9 mouse cellular contexts compared by ENCODE assay signal in genomic region chr14:32015131-32015770, GRCm38 (mm10). TPM values are rescaled to one million over a fixed set of nuclear protein-coding genes. Genes with fewer than 3 reads are reported as not detected.
DNase-seq lines count a peak whose midpoint lies in the region; ATAC-seq and TF ChIP-seq lines count a peak whose summit lies in the region.
"Had no signal": no experiment of that assay in that cellular context is flagged by ENCODE, and none has a peak within 500 bp of the region (broad histone marks: within the 10 kb centered on the region; RNA-seq: fewer than 3 reads in every experiment).

No protein-coding gene starts in this region.

- TF ChIP-seq CTCF in C2C12 (IDR thresholded peaks at IDR 0.05; ENCODE audit: control insufficient read depth, insufficient read depth, insufficient read length) = no peak
- no peak for TF ChIP-seq CTCF in lung, postnatal 0 days (IDR thresholded peaks at IDR 0.05)

- H3K4me1 ChIP-seq in intestine, embryonic 16.5 days (ENCODE audit: control insufficient read depth, insufficient read depth, low read length) = peaks cover 14% of the 10 kb centered on the region; the same call in 1 of the 2 replicates
- H3K4me1 ChIP-seq in intestine, embryonic 15.5 days (replicated peaks) = no peaks in the 10 kb centered on the region; the same call in 1 of the 2 replicates
- H3K4me1 ChIP-seq in lung, postnatal 0 days (ENCODE audit: insufficient read depth, low read depth, low read length) = peaks cover 5% of the 10 kb centered on the region; the same call in 1 of the 2 replicates
- peaks cover 14% of the 10 kb centered on the region for H3K4me1 ChIP-seq in liver, embryonic 12.5 days

- no peaks in the 10 kb centered on the region for H3K36me3 ChIP-seq in intestine, embryonic 16.5 days (ENCODE audit: control insufficient read depth, insufficient read depth, low read length)
- no peaks in the 10 kb centered on the region for H3K36me3 ChIP-seq in intestine, embryonic 15.5 days
- H3K36me3 ChIP-seq in C2C12 (ENCODE audit: control insufficient read depth, insufficient read depth) = no peaks in the 10 kb centered on the region
- H3K36me3 ChIP-seq in lung, postnatal 0 days (ENCODE audit: insufficient read depth, low read length) = no peaks in the 10 kb centered on the region
- no peaks in the 10 kb centered on the region for H3K36me3 ChIP-seq in liver, embryonic 12.5 days

- TF ChIP-seq EP300 in lung, postnatal 0 days (IDR thresholded peaks at IDR 0.05) = peak; percentile 85

- H3K4me2 ChIP-seq in intestine, embryonic 16.5 days (ENCODE audit: low read depth, low read length) = no peak overlapping the region
- H3K4me2 ChIP-seq in intestine, embryonic 15.5 days (replicated peaks) = no peak overlapping the region
- no peak overlapping the region for H3K4me2 ChIP-seq in lung, postnatal 0 days (replicated peaks; ENCODE audit: low read depth, low read length)
- no peak overlapping the region for H3K4me2 ChIP-seq in liver, embryonic 12.5 days

- H3K27me3 ChIP-seq in intestine, embryonic 16.5 days (replicated peaks; ENCODE audit: control insufficient read depth, insufficient read depth, low read length) = no peaks in the 10 kb centered on the region
- no peaks in the 10 kb centered on the region for H3K27me3 ChIP-seq in intestine, embryonic 15.5 days (replicated peaks)
- no peaks in the 10 kb centered on the region for H3K27me3 ChIP-seq in C2C12 (ENCODE audit: control insufficient read depth, insufficient read depth, insufficient read length)
- H3K27me3 ChIP-seq in lung, postnatal 0 days (replicated peaks; ENCODE audit: insufficient read depth, low read length) = no peaks in the 10 kb centered on the region
- peaks cover 4% of the 10 kb centered on the region; the same call in 1 of the 2 replicates for H3K27me3 ChIP-seq in liver, embryonic 12.5 days (replicated peaks)

- DNase-seq in NIH3T3 (ENCODE audit: low read depth) = peak; percentile 97
- peak; percentile 94 for DNase-seq in lung, postnatal 0 days (ENCODE audit: low spot score)
- no peak for DNase-seq in urinary bladder, adult 2 months (ENCODE audit: low spot score)
- DNase-seq: gastrocnemius, postnatal 10 days; liver, postnatal 0 days had no signal

- peak overlapping the region; percentile 23 for H3K27ac ChIP-seq in intestine, embryonic 16.5 days (ENCODE audit: low read length)
- H3K27ac ChIP-seq in intestine, embryonic 15.5 days = no peak overlapping the region
- peak overlapping the region; percentile 79 for H3K27ac ChIP-seq in lung, postnatal 0 days (ENCODE audit: low read length)
- no peak overlapping the region for H3K27ac ChIP-seq in liver, embryonic 12.5 days

- no peaks in the 10 kb centered on the region for H3K79me2 ChIP-seq in C2C12 (ENCODE audit: control insufficient read depth, insufficient read depth)

- no peak overlapping the region for H3ac ChIP-seq in C2C12 (ENCODE audit: control insufficient read depth, insufficient read length, low read depth)

- no peaks in the 10 kb centered on the region for H3K9me3 ChIP-seq in intestine, embryonic 16.5 days (ENCODE audit: control insufficient read depth, low read length)
- H3K9me3 ChIP-seq in intestine, embryonic 15.5 days = no peaks in the 10 kb centered on the region
- H3K9me3 ChIP-seq in lung, postnatal 0 days (ENCODE audit: low read length) = no peaks in the 10 kb centered on the region
- no peaks in the 10 kb centered on the region for H3K9me3 ChIP-seq in liver, embryonic 12.5 days (replicated peaks)

- H3K4me3 ChIP-seq in intestine, embryonic 16.5 days (ENCODE audit: low read length) = no peak overlapping the region
- no peak overlapping the region for H3K4me3 ChIP-seq in intestine, embryonic 15.5 days (replicated peaks)
- no peak overlapping the region for H3K4me3 ChIP-seq in C2C12 (ENCODE audit: insufficient read depth, poor library complexity, severe bottlenecking)
- H3K4me3 ChIP-seq in lung, postnatal 0 days (ENCODE audit: low read depth, low read length) = no peak overlapping the region
- H3K4me3 ChIP-seq in liver, embryonic 12.5 days = no peak overlapping the region

- 79% methylated on average over 7 of the region's 7 CpGs for WGBS in intestine, embryonic 16.5 days
- 73% methylated on average over 7 of the region's 7 CpGs for WGBS in intestine, embryonic 15.5 days
- 55% methylated on average over 7 of the region's 7 CpGs for WGBS in lung, postnatal 0 days
- 79% methylated on average over 7 of the region's 7 CpGs for WGBS in liver, embryonic 12.5 days (ENCODE audit: insufficient replicate concordance)

- no peak overlapping the region for H3K9ac ChIP-seq in intestine, embryonic 16.5 days (ENCODE audit: low read depth, low read length)
- no peak overlapping the region for H3K9ac ChIP-seq in intestine, embryonic 15.5 days
- no peak overlapping the region for H3K9ac ChIP-seq in lung, postnatal 0 days (replicated peaks; ENCODE audit: low read depth)
- no peak overlapping the region for H3K9ac ChIP-seq in liver, embryonic 12.5 days
- H3K9ac ChIP-seq: liver, postnatal 0 days had no signal

- H3K79me3 ChIP-seq in C2C12 (ENCODE audit: low read depth) = no peaks in the 10 kb centered on the region

- ATAC-seq in intestine, embryonic 16.5 days = no peak
- no peak for ATAC-seq in intestine, embryonic 15.5 days
- ATAC-seq in lung, postnatal 0 days = peak; percentile 83
- no peak for ATAC-seq in liver, embryonic 12.5 days
- ATAC-seq: liver, postnatal 0 days had no signal

TF ChIP-seq in C2C12, 6 proteins besides CTCF, POLR2A, EP300 and RAD21:
- TF ChIP-seq MAX (IDR thresholded peaks at IDR 0.05) (peak; percentile 46), MYOG (IDR thresholded peaks at IDR 0.05; ENCODE audit: control insufficient read depth, extremely low read depth, insufficient read length) (no peak), CEBPB (IDR thresholded peaks at IDR 0.05; ENCODE audit: low read depth) (no peak), FOSL1 (IDR thresholded peaks at IDR 0.05; ENCODE audit: insufficient read depth, low read length, poor library complexity, severe bottlenecking) (peak; percentile 82), USF1 (IDR thresholded peaks at IDR 0.05; ENCODE audit: low read depth) (no peak), MYOD1 (IDR thresholded peaks at IDR 0.05; ENCODE audit: control insufficient read depth, insufficient read length, low read depth) (no peak)

RNA-seq across cellular contexts. Expression of gene Galnt15, which starts 13.5 kb away (rescaled TPM):
- polyA plus RNA-seq in intestine, embryonic 16.5 days (2015; fragmentation: Nextera tagmentation; extraction: Ambion mirVana) = 0.02 and 0.05 TPM in 2 replicates
- polyA plus RNA-seq in intestine, embryonic 15.5 days (2015; fragmentation: Nextera tagmentation; extraction: Ambion mirVana) = 0.04 and 0.05 TPM in 2 replicates
- 0.23 TPM for polyA plus RNA-seq in C2C12 (2012; fragmentation: generic; extraction: Trizol)
- 0.44 and 0.73 TPM in 2 replicates for polyA plus RNA-seq in lung, postnatal 0 days (2015; fragmentation: Nextera tagmentation; extraction: Ambion mirVana)
- 14.0 and 20.8 TPM in 2 replicates for polyA plus RNA-seq in urinary bladder, adult 2 months (2012; rRNA removed)
- polyA plus RNA-seq in liver, embryonic 12.5 days (2016; fragmentation: Nextera tagmentation; extraction: Ambion mirVana) = 0.02 TPM in 1 of 2 replicates, not detected in the other

Comparison
In these comparisons a context has a peak if more than half of its experiments do, and no peak if none do; other contexts are left out.
1. H3K27ac ChIP-seq: peak in intestine, embryonic 16.5 days (single experiment) and lung, postnatal 0 days (single experiment); none in intestine, embryonic 15.5 days (single experiment) and liver, embryonic 12.5 days (single experiment).